Mouse (Mus musculus) MEL (cell line): ENCODE results near the gene Setd5.

Source experiments
- CHD2 ChIP-seq: IDR thresholded peaks from 2 replicates; pipeline ENCODE4 v1.6.1; 2011; ENCODE audit warnings: low read length, improper control_type of control experiment
- CTCF ChIP-seq, 3 experiments: IDR thresholded peaks in 2 of 3; conservative IDR thresholded peaks in 1 of 3; 2 replicates each; pipeline ENCODE4 v1.5.1; 2011 to 2012; ENCODE audit warnings: low read length in 3 of 3, low read depth in 2 of 3, mild to moderate bottlenecking in 2 of 3, improper control_type of control experiment in 1 of 3, inconsistent platforms in 1 of 3, mixed read lengths in 1 of 3, moderate library complexity in 1 of 3; ENCODE audit not compliant: control insufficient read depth in 1 of 3, insufficient read depth in 1 of 3, poor library complexity in 1 of 3, severe bottlenecking in 1 of 3
- EP300 ChIP-seq, 2 experiments: IDR thresholded peaks; 2 replicates each; pipeline ENCODE4 v1.6.1; 2011; ENCODE audit warnings: improper control_type of control experiment in 2 of 2, low read length in 2 of 2, low read depth in 1 of 2, mild to moderate bottlenecking in 1 of 2
- ETS1 ChIP-seq: IDR thresholded peaks from 2 replicates; pipeline ENCODE4 v1.6.1; 2012; ENCODE audit warnings: low read depth, mild to moderate bottlenecking, inconsistent platforms, low read length, improper control_type of control experiment, moderate library complexity
- HCFC1 ChIP-seq: IDR thresholded peaks from 2 replicates; pipeline ENCODE4 v1.6.1; 2012; ENCODE audit warnings: low read depth, mild to moderate bottlenecking, inconsistent platforms, low read length, improper control_type of control experiment, moderate library complexity
- NRF1 ChIP-seq: IDR thresholded peaks from 2 replicates; pipeline ENCODE4 v1.6.1; 2014; ENCODE audit warnings: low read depth, mild to moderate bottlenecking, inconsistent platforms, low read length, improper control_type of control experiment, moderate library complexity; ENCODE audit not compliant: poor library complexity, insufficient read depth, severe bottlenecking
- POLR2A ChIP-seq, 2 experiments: IDR thresholded peaks; 2 replicates each; pipeline ENCODE4 v1.6.1; 2011 to 2012; ENCODE audit warnings: low read length in 2 of 2, mild to moderate bottlenecking in 2 of 2, control low read depth in 1 of 2, improper control_type of control experiment in 1 of 2, low read depth in 1 of 2, moderate library complexity in 1 of 2; ENCODE audit not compliant: control insufficient read depth in 1 of 2, insufficient read depth in 1 of 2, poor library complexity in 1 of 2
- SMC3 ChIP-seq: IDR thresholded peaks from 2 replicates; pipeline ENCODE4 v1.6.1; 2011; ENCODE audit warnings: low read depth, low read length, improper control_type of control experiment

GRCm38 (mm10) chr6:113184163-113184562, 107.0 kb downstream of the Setd5 start:
- TF ChIP-seq POLR2A (IDR thresholded peaks at IDR 0.05; ENCODE audit: control insufficient read depth in 1 of 2, insufficient read depth in 1 of 2, low read depth in 1 of 2, low read length in 2 of 2, poor library complexity in 1 of 2) (no peak), CTCF (IDR thresholded peaks at IDR 0.05 in 2 of 3, conservative IDR thresholded peaks at IDR 0.05 in 1 of 3; ENCODE audit: control insufficient read depth in 1 of 3, insufficient read depth in 1 of 3, low read depth in 2 of 3, low read length in 3 of 3, poor library complexity in 1 of 3, severe bottlenecking in 1 of 3) (no peak), SMC3 (no peak), ETS1 (no peak), CHD2 (no peak), EP300 (IDR thresholded peaks at IDR 0.05; ENCODE audit: low read depth in 1 of 2, low read length in 2 of 2) (no peak), HCFC1 (no peak), NRF1 (no peak)
